In genomic region chr12:95388185-95388584, GRCm38 (mm10) we compare ENCODE assay signal across 15 mouse cellular contexts.
A peak's percentile ranks its signal among the peaks of the same experiment; 100 is the strongest.
DNase-seq lines count a peak whose midpoint lies in the region; ATAC-seq lines count a peak whose summit lies in the region.
"Had no signal": no experiment of that assay in that cellular context is flagged by ENCODE, and none has a peak within 500 bp of the region (broad histone marks: within the 10 kb centered on the region; RNA-seq: fewer than 3 reads in every experiment).

No protein-coding gene starts in this region.

- no peak for DNase-seq in frontal cortex, postnatal 25 days (ENCODE audit: low spot score in 2 of 2)
- DNase-seq in layer of hippocampus, adult 9-11 months, result peak; percentile 80
- DNase-seq in left cerebral cortex, postnatal 25 days (ENCODE audit: low spot score in 2 of 2), result peak; percentile 47 to 89
- no peak for DNase-seq in kidney, adult 18-20 months
- DNase-seq in lung, postnatal 36 days, result no peak
- DNase-seq in lung, postnatal 14 days, result no peak
- no peak for DNase-seq in adrenal gland, postnatal 4 days (ENCODE audit: low spot score in 2 of 2)
- DNase-seq: adrenal gland, adult 8-10 months; cerebellum, postnatal 36 days; heart, postnatal 14 days; kidney, adult 8-10 months; liver, embryonic 13.5 days; thymus, postnatal 36 days had no signal

- intact Hi-C loops in left cerebral cortex, postnatal 25 days (cut with DNase I), result loop anchor here (5.0 to 10.0 kb wide), 4 partner anchors 71 to 304 kb away; partner anchors contain the start of gene Flrt2

- ATAC-seq in frontal cortex, adult (ENCODE audit: low TSS enrichment), result peak; percentile 96
- ATAC-seq: hindbrain, embryonic 16.5 days had no signal

Comparison
In these comparisons a context has a peak if more than half of its experiments do, and no peak if none do; other contexts are left out.
1. DNase-seq: peak in layer of hippocampus, adult 9-11 months (single experiment) and left cerebral cortex, postnatal 25 days (2 of 2); none in frontal cortex, postnatal 25 days (0 of 2), kidney, adult 18-20 months (single experiment), lung, postnatal 36 days (single experiment), lung, postnatal 14 days (single experiment) and adrenal gland, postnatal 4 days (0 of 2).